Mouse (Mus musculus): ENCODE results near the gene Ankrd63.
A peak's percentile ranks its signal among the peaks of the same experiment; 100 is the strongest.

Ankrd63 gene

DNA sequence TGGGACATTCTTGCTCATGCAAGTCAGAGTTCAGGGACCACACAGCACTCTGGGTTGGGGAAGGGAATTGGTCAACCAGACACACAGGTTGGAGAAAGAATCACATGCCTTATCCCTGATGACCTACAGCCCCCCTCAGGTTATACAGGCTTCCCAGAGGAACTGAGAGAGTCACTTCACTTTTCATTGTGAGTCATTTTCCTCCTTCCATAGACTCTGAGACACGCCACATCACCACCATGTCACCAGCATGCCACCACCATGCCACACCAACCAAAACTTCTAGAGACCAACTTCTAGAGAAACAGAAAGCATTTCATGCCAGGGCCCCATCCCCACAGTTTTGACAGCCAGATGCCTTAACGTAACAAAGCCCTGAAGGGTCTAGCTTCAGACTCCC lies 23.1 kb upstream of the Ankrd63 start:
- no peak for DNase-seq (ENCODE audit: low spot score)

DNA sequence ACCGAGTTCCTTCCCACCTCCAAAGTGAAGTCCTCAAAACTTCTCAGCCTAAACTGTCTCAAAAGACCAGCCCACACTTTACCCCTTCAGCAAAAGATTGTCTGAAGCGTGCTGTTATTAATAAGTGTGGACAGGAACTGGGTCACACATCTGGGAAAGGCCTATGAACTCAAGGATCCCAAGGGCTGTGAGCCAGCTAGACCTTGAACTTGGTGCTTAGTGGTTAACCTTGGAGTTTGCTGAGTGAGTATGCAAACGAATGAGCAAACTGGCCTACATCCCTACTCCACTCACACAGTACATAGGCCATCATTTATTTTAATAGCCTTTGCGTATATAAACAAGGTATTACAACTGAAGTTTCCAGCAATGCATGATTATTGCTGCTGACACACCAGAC lies 21.7 kb upstream of the Ankrd63 start:
- no peak for DNase-seq (ENCODE audit: low spot score)

DNA sequence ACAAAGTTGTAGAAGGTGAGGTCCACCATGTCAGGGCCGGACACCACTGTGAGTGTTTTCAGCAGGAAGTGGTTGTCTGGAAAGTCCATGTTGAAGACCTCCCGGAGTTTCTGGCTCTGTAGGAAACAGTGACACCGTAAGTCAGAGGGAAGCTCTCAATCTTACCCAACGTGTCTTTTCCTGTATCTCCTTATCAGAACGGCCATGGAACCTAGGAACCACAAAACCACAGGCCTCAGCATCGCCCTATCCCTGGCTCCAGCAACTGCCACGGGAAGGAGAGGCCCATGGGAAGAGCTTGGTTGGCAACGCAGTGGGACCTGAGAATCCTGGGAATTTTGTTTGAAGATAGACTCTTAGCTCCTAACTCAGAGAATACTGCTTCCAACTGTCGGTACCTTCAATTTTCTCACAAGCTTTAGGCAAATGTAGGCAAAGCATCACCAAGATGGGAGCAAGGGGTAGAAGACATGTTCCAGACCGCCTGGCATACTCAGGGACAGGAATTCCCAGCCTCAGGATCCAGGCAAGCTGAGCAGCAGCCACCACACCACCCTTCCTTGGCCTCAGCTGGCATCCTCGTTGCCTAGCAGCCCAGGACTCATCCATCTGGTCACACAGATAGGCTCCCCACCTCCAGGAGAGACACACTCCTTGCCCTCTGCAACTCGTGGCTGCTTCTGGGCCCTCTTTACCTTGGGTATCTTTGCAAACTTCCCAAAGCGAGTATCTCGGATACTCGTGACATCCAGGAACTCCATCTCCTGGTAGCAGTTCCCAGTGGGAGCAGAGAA lies 20.1 kb upstream of the Ankrd63 start:
- no peak for DNase-seq (ENCODE audit: low spot score)

- DNase-seq (ENCODE audit: low spot score), result no peak
Observed at GRCm38 (mm10) chr2:118716677-118717076, 12.9 kb upstream of the Ankrd63 start.

GRCm38 (mm10) chr2:118714230-118714629 lies 10.5 kb upstream of the Ankrd63 start:
- no peak for DNase-seq (ENCODE audit: low spot score)

GRCm38 (mm10) chr2:118713631-118714030 lies 9.9 kb upstream of the Ankrd63 start:
- DNase-seq (ENCODE audit: low spot score), result no peak

GRCm38 (mm10) chr2:118711038-118711494 lies 7.3 kb upstream of the Ankrd63 start:
- DNase-seq (ENCODE audit: low spot score), result no peak

DNA sequence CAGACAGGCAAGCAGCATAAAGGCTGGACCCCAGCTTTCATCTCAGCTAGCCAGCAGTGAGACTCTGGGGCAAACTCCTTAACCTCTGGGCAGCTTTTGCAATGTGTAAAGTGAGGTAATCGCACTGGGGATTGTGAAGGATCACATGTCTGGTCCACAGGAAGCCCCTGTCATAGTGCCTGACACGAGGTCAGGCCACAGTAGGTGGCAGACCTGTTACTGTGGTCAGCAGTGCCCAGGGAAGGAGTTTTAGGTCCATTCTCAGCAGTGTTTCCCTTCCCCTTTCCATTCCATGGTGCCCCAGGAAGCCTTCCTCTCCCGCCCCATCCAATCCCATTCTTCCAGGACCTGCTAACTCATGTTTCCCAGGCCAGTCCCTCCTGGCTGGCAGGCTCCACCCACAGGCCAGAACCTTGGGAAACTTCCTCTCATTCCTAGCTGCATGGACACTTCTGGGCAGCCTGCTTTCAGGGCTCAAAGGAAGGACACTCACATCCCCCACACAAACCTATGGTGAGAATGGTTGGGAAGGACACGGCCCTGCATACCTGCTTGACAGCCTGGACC lies 6.0 kb upstream of the Ankrd63 start:
- DNase-seq (ENCODE audit: low spot score), result no peak

DNA sequence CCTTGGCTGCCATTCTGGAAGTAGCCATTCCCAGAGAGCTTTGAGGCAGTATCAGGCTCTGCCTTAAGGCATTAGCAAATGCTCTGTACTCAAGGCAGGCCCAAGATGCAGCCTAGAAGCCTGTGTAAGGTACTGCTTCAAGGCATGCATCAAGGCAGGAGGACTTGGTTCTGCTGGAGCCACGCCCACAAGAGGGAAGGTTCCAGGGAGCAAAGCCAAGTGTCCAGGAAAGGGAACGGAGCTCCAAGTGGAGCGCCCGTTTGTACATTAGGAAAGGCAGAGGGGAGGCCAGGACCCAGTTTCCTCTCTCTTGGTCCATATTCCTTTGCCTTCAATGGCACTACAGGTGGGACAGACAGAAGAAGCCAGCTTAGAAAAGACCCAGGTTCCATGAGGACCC lies 4.7 kb upstream of the Ankrd63 start:
- DNase-seq (ENCODE audit: low spot score), result no peak

GRCm38 (mm10) chr2:118706436-118706835 lies 2.7 kb upstream of the Ankrd63 start:
- DNase-seq (ENCODE audit: low spot score), result no peak

DNA sequence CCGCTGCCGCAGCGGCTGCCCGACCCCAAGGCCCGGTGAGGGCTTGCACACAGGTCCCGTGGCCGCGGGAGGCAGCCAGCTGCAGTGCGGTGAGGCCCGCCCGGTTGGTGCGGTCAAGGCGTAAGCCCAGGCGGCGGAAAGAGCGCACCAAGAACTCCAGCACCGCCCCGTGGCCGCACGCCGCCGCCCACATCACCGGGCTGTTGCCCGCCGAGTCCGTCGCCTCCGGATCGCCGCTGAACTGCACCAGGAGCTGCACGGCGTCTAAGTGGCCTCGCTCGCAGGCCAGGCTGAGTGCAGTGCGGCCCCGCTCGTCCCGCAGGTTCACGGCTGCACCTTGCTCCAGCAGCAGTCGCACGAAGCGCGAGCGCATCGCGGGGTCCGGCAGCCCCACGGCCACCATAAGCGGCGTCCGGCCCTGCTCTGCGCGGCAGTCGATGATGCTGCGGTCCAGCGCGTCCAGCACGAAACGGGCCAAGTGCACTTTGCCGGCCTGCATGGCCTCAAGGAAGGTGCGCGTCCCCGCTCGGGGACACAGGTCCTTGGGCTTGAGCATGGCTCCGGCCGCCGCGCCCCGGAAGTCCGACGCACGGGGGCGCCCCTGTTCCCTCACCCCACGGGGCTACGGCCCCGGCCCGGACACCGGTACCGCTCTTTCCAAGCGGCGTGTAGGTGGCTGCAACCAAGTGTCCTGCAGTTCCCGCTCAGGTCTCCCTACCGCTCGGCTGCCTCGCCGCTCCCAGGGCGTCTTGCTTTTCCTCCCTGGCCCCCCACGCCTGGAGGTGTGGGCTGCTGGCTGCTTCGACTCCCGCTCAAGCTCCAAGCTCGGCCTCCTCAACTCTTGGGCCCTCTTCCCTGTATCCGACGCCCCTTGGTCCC lies 641 bp downstream of the Ankrd63 start:
- DNase-seq (ENCODE audit: low spot score), result peak; percentile 28

GRCm38 (mm10) chr2:118701971-118702882 lies 1.5 kb downstream of the Ankrd63 start:
- no peak for DNase-seq (ENCODE audit: low spot score)

GRCm38 (mm10) chr2:118701161-118701560 lies 2.6 kb downstream of the Ankrd63 start:
- DNase-seq (ENCODE audit: low spot score), result no peak

GRCm38 (mm10) chr2:118700179-118701062 lies 3.3 kb downstream of the Ankrd63 start:
- DNase-seq (ENCODE audit: low spot score), result peak; percentile 81

DNA sequence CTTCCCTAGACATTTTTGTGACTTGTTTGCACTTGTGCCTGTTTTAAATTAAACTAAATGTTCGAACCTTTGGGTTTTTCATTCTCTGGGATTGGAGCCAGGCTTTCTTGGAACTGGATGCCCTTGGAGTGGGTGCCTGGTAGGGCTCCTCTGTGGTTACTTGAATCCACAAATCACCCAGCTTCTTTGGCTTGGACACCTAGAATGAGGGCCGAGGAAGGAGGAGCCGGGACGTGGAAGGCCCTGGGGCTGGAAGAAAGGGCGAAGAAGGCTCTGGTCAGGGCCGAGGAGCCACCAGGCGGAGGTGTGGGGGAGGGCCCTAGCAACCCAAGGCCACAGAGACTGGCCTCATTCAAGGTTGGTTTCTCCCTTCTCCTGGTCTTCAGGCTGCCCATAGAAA lies 5.8 kb downstream of the Ankrd63 start:
- peak; percentile 65 for DNase-seq (ENCODE audit: low spot score)

- DNase-seq (ENCODE audit: low spot score), result peak; percentile 28
Observed at GRCm38 (mm10) chr2:118697311-118697877, 6.4 kb downstream of the Ankrd63 start.

DNA sequence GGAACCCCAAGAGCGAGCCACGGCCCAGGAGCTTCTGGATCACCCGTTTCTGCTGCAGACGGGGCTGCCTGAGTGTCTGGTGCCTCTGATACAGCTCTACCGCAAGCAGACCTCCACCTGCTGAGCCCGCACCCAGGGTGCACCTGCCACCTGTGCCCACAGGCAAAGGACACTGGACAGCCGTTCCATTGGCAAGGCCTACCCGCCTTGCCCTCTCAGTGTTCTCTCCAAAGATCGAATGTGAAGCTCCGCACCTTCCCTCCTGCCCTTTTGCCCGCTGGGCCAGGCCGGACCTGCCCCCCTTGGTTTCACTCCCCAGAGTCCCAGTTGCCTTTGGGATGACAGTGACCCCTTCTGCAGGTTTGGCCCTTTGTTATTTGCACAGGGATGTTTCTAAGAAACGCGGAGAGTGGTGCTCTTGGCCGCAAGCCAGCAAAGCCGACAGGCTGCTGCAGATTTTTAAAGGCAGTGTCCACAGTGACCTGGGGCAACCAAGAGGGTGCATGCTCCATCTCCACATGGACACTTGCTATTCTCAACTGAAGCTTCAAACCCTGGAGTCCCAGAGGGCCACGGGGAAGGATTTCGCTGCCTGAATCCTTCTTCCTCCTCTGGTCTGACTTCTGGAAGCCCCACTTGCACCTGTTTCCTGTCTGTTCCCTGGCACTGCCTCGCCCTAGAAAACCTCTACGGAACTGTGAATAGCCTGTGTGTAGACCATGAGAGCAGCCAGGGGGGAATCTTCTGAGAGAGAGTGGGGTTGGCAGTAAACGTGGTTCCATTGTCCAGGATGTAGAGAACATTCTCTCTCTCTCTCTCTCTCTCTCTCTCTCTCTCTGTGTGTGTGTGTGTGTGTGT lies 7.1 kb downstream of the Ankrd63 start:
- no peak for DNase-seq (ENCODE audit: low spot score)

DNA sequence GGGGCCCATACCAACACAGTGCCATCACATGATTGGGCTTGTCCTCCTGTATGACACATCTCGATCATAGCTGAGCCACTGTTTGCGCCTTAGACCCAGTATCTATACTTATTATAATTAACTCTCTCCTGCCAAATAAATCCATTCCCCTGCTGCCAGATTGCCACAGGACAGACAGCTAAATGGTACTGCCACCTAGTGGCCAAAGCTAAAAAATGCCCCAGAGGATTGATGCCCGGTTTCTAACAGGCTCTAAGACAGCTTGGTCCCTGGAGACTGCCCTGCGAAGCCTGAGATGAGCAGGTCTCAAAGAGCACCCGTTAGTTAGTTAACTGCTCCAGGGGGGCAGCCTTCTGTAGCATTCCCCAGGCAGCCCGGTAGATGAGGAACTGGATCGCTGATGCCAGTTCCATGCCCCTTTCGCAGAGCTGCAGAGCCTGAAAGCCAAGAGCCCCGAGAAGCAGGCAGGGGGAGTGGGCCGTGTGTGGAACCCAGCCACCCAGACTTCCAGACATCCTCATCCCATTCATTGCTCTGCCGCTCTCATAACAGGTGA lies 8.0 kb downstream of the Ankrd63 start:
- DNase-seq (ENCODE audit: low spot score), result peak; percentile 55

DNA sequence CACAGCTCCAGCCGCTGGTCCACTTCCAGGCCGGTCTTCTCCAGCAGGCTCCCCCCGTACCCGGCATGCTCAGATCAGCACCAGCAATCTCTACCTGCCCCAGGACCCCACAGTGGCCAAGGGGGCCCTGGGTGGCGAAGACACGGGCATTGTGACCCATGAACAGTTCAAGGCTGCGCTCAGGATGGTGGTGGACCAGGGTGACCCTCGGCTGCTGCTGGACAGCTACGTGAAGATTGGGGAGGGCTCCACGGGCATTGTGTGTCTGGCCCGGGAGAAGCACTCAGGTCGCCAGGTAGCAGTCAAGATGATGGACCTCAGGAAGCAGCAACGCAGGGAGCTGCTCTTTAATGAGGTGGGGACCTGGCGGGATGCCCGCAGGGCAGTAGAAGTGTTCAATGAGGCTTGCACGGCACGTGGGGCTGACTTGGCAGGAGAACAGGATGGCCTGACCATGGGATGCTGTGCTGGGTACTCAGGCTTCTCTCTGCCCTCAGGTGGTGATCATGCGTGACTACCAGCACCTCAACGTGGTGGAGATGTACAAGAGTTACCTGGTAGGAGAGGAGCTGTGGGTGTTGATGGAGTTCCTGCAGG lies 10.3 kb downstream of the Ankrd63 start:
- DNase-seq (ENCODE audit: low spot score), result peak; percentile 58

Data from testis, postnatal 14 days (tissue).